Mouse (Mus musculus): ENCODE measurements around the gene Tcf3. TPM values are rescaled to one million over a fixed set of nuclear protein-coding genes. Genes with fewer than 3 reads are reported as not detected.

Tcf3 gene
- total RNA-seq, 2 experiments from 2014 or later: 48.2 to 64.3 TPM

Small RNA genes within 50 kb of the gene (microRNA-seq; reads per million reads assigned to microRNA genes)
- gene Gm22721: not detected

Other genes starting within 250 kb of the Tcf3 start
- gene Mum1, start 207.2 kb downstream of the Tcf3 start, total RNA-seq (2021): 10 to 100 TPM; 20.4 to 21.2 TPM
- 100 to 1,000 TPM; 266 to 279 TPM for gene Ndufs7, start 184.5 kb downstream of the Tcf3 start, total RNA-seq (2021)
- gene Gamt, start 172.6 kb downstream of the Tcf3 start, total RNA-seq (2021): 100 to 1,000 TPM; 195 to 311 TPM
- 10 to 100 TPM; 82.1 to 90.4 TPM for gene Dazap1, start 172.2 kb downstream of the Tcf3 start, total RNA-seq (2021)
- gene Rps15, start 141.2 kb downstream of the Tcf3 start, total RNA-seq (2021): 1,000 to 10,000 TPM; 1,173 to 1,236 TPM
- 1 to 10 TPM in 1 of 2 experiments, under 1 TPM in 1; 0.70 to 1.5 TPM for gene Apc2, start 137.7 kb downstream of the Tcf3 start, total RNA-seq (2021)
- 10 to 100 TPM; 24.6 to 32.0 TPM for gene 2310011J03Rik, start 113.1 kb downstream of the Tcf3 start, total RNA-seq (2021)
- 1 to 10 TPM; 2.2 to 3.3 TPM for gene Pcsk4, start 104.1 kb downstream of the Tcf3 start, total RNA-seq (2021)
- 10 to 100 TPM; 11.0 to 13.7 TPM for gene Reep6, start 103.7 kb downstream of the Tcf3 start, total RNA-seq (2021)
- gene Adamtsl5, start 85.2 kb downstream of the Tcf3 start, total RNA-seq (2021): 1 to 10 TPM; 7.3 to 7.7 TPM
- gene Plk5, start 77.2 kb downstream of the Tcf3 start, total RNA-seq (2021): under 1 TPM in 1 of 2 experiments, not detected in 1; 0.26 TPM
- 10 to 100 TPM; 22.4 to 29.9 TPM for gene Mex3d, start 46.0 kb downstream of the Tcf3 start, total RNA-seq (2021)
- gene Mbd3, start 34.1 kb downstream of the Tcf3 start, total RNA-seq (2021): 100 to 1,000 TPM; 140 to 148 TPM
- gene Uqcr11, start 26.8 kb downstream of the Tcf3 start, total RNA-seq (2021): 100 to 1,000 TPM; 876 to 886 TPM
- gene Onecut3, start 61.2 kb upstream of the Tcf3 start, total RNA-seq (2021): not detected
- gene Atp8b3, start 105.5 kb upstream of the Tcf3 start, total RNA-seq (2021): 1 to 10 TPM in 1 of 2 experiments, under 1 TPM in 1; 0.43 to 1.1 TPM
- 10 to 100 TPM; 28.3 to 42.9 TPM for gene Rexo1, start 127.9 kb upstream of the Tcf3 start, total RNA-seq (2021)
- 10 to 100 TPM; 13.6 to 14.1 TPM for gene Klf16, start 143.7 kb upstream of the Tcf3 start, total RNA-seq (2021)
- gene Abhd17a, start 156.7 kb upstream of the Tcf3 start, total RNA-seq (2021): 100 to 1,000 TPM; 103 to 107 TPM
- 10 to 100 TPM; 64.3 to 64.6 TPM for gene Scamp4, start 169.2 kb upstream of the Tcf3 start, total RNA-seq (2021)
- 1 to 10 TPM; 2.7 to 6.1 TPM for gene Adat3, start 169.2 kb upstream of the Tcf3 start, total RNA-seq (2021)
- gene Gm49322, start 172.4 kb upstream of the Tcf3 start, total RNA-seq (2021): 1 to 10 TPM; 1.6 to 2.6 TPM
- 100 to 1,000 TPM; 129 to 135 TPM for gene Csnk1g2, start 189.2 kb upstream of the Tcf3 start, total RNA-seq (2021)
- 10 to 100 TPM; 61.7 to 71.2 TPM for gene Btbd2, start 223.4 kb upstream of the Tcf3 start, total RNA-seq (2021)
- gene Mknk2, start 244.5 kb upstream of the Tcf3 start, total RNA-seq (2021): 100 to 1,000 TPM; 178 to 198 TPM